Mouse (Mus musculus) frontal cortex, postnatal 25 days (tissue): ENCODE data around the gene Tmem216.
A peak's percentile ranks its signal among the peaks of the same experiment; 100 is the strongest.
"Not testable (repeated sequence)": the region's sequence is repeated elsewhere in the genome, so short reads cannot be mapped to it uniquely, and the experiment has no call there.

Source experiments
- DNase-seq, 2 experiments: peaks; one replicate each; pipeline ENCODE4 v3.0.0; 2022; ENCODE audit warnings: low spot score in 2 of 2

Gene Tmem216

GRCm38 (mm10) chr19:10565217-10565616 is 9.2 kb upstream of the Tmem216 start:
- DNase-seq, result no peak

- DNase-seq, result no peak
Measured at GRCm38 (mm10) chr19:10564278-10564677, 8.2 kb upstream of the Tmem216 start.

- no peak for DNase-seq
Measured at GRCm38 (mm10) chr19:10562351-10562750, 6.3 kb upstream of the Tmem216 start.

GRCm38 (mm10) chr19:10561558-10562314 is 5.7 kb upstream of the Tmem216 start:
- no peak for DNase-seq

- no peak for DNase-seq
Measured at GRCm38 (mm10) chr19:10560108-10560507, 4.1 kb upstream of the Tmem216 start.

- DNase-seq, result not testable (repeated sequence)
Measured at GRCm38 (mm10) chr19:10557837-10558375, 1.9 kb upstream of the Tmem216 start.

GRCm38 (mm10) chr19:10557430-10557829 is 1.4 kb upstream of the Tmem216 start:
- DNase-seq, result no peak

GRCm38 (mm10) chr19:10557001-10557400 is 963 bp upstream of the Tmem216 start:
- no peak for DNase-seq

GRCm38 (mm10) chr19:10539454-10539853 is 16.6 kb downstream of the Tmem216 start:
- DNase-seq, result no peak

GRCm38 (mm10) chr19:10530082-10530481 is 26.0 kb downstream of the Tmem216 start:
- DNase-seq, result no peak

- DNase-seq, result no peak
Measured at GRCm38 (mm10) chr19:10525910-10526309, 30.1 kb downstream of the Tmem216 start, which contains the start of gene Sdhaf2. Gene Sdhaf2 (minus strand): TSS chr19:10526142.

GRCm38 (mm10) chr19:10525106-10525901 is 30.7 kb downstream of the Tmem216 start, which contains the start of gene Cpsf7:
Gene Cpsf7 (plus strand): TSS chr19:10525266.
- DNase-seq, result peak; percentile 73 to 81

- DNase-seq, result no peak
Measured at GRCm38 (mm10) chr19:10524784-10525105, 31.3 kb downstream of the Tmem216 start.

GRCm38 (mm10) chr19:10523483-10524080 is 32.5 kb downstream of the Tmem216 start:
- no peak for DNase-seq

- DNase-seq, result no peak
Measured at GRCm38 (mm10) chr19:10521926-10522325, 34.1 kb downstream of the Tmem216 start.

GRCm38 (mm10) chr19:10520355-10520754 is 35.7 kb downstream of the Tmem216 start:
- DNase-seq, result no peak

GRCm38 (mm10) chr19:10510759-10511330 is 45.2 kb downstream of the Tmem216 start:
- no peak for DNase-seq

GRCm38 (mm10) chr19:10502571-10502970 is 53.5 kb downstream of the Tmem216 start:
- DNase-seq, result no peak

GRCm38 (mm10) chr19:10500581-10500980 is 55.5 kb downstream of the Tmem216 start:
- DNase-seq, result no peak

- DNase-seq, result no peak
Measured at GRCm38 (mm10) chr19:10497512-10498160, 58.4 kb downstream of the Tmem216 start.

GRCm38 (mm10) chr19:10496976-10497375 is 59.1 kb downstream of the Tmem216 start:
- DNase-seq, result no peak
